Mouse (Mus musculus) layer of hippocampus, postnatal 14 days (tissue): Measurements from ENCODE around the gene Ubqln1. TPM values are rescaled to one million over a fixed set of nuclear protein-coding genes. Genes with fewer than 3 reads are reported as not detected.

Experiments
- DNase-seq, 2 experiments: peaks; one replicate each; pipeline ENCODE4 v3.0.0; 2021 to 2022; ENCODE audit warnings: low spot score in 2 of 2, mixed read lengths in 1 of 2
- total RNA-seq, 2 experiments: library from RNA; stranded (reverse); gene quantifications; 2 replicates each; pipeline ENCODE4 v1.2.3; 2021

The Ubqln1 gene
- total RNA-seq, 2 experiments from 2014 or later, result 135 TPM

DNA sequence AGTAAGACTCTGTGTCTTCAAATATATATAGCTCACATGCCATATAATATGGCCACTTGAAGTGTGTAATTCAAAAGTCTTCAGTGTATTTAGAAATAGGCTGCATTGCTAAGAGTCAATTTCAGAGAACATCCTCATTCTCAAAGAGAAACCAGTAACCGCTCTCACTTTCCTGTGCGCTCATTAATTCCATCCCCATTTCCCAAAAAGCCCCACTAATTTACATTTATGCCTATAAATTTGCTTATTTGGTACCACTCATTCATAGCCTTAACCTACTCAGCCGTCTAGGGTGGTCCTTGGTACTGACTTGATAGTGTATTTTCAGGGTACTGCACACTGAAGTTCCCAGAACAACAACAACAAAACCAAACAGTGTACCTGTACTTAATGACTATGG is 13.5 kb downstream of the Ubqln1 start:
- no peak for DNase-seq

DNA sequence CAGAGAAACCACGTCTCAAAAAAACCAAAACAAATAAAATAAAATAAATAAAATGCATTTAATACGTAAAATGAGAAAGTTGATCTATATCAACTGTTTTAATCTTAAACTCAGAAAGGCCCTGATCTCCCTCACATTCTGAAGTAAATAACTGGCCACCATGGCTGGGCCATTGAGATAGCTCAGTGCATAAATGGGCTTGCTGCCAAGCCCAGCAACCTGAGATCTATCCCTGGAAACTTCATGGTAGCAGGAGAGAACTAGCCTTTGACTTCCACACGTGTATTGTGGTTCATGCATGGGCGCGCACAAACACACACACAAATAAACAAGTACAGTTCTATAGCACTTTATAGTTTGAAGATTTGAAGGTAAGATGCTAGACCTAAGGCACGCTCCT is 14.1 kb downstream of the Ubqln1 start:
- no peak for DNase-seq

DNA sequence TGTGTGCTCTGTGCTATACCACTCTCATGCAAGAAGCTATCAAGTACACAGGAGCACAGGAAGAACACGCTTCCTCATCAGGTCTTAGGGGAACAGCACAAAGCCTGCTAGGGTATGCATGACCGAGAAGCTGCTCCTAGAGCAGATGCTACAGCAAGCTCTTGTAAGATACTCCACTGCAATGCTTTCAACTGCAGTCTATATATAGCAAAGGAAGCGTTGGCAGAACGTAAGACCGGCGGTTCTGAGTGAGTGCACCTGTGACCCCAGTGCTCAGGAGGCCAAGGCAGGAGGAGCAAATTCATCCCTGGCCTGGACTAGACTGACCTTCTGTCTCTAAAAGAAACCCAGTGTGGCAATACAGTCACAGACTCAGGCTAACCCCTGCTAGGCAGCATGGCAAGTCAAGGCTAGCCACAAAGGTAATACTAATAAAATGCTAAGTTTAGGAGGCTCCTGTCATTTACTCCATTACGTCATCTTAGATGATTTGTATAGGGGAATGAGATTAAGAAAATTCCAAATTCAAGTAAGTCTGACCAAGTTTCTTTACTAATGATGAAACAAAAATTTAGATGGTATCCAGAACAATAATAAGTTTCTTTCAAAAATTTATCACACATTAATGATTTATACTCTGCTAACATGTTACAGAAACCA is 17.3 kb downstream of the Ubqln1 start:
- DNase-seq, result no peak

DNA sequence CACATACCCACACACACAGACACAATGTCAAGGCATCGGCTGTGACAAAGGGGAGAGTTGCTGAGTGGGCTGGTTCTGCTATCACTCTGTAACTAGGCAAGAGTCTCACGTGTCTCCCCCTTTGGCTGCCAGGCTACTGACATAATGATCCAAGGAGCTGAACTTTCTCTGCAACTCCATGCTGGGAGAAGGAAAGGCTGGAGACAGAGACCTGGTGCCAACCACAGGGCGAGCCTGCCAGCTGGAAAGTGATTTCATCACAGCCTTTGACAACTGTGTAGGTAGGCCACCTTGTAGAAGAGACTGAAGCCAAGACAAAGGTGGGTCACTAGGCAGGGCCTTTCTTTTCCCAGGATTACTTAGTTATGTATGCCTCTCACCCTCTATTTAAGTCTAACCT is 18.2 kb downstream of the Ubqln1 start:
- no peak for DNase-seq

DNA sequence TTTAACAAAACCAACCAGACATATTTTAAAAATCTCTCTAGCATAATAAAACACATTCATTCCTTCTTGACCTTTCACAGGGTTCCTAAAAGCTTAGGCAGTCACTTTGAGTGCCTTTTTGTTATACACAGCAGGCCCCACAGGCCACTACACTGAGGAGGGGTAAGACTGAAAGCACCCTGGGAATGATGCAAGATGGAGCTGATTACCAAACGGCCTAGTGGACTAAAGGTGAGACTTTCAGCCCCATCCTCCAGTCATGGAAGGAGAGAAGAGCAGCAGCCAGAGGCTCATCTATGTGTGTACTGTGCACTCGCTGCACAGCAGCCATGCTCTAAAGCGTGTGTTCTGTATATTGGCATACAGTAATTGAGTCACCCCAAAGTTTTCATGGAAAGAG is 20.5 kb downstream of the Ubqln1 start:
- DNase-seq, result no peak

DNA sequence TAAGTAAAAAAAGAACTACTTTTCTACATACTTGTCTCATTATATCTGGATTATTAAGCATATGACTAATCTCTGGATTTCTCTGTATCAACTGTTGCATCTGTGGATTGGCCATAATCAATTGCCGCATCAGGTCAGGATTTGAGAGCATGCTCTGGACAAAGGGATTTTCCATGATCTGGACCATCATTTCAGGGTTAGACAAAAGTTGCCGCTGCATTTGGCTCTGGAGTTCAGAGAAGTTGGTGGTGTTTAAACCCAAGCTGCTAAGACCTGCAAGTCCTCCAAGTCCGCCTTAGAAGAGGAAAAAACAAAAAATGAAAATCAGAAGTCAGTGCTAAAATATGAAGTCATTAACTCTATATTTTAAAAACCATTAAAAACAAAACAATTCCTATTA is 22.2 kb downstream of the Ubqln1 start:
- DNase-seq, result no peak

DNA sequence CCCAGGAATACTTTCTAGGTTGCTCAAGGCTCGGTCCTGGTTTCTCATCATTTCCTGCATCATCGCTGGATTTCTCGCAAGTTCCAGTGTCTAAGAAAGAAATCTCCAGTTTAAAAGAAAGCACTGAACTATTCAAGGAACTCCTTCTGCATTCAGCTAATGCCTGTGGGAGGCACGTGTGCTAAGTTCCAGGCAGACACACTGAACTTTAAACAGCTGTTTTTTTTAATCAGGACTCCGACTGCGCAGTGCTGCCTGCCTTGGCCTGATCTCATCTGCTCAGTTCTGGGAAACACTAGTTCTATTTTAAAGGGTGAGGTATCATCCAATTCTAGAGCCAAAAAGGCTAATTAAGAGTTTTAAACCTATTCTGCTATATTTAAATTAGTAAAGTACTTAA is 23.3 kb downstream of the Ubqln1 start:
- DNase-seq, result no peak

DNA sequence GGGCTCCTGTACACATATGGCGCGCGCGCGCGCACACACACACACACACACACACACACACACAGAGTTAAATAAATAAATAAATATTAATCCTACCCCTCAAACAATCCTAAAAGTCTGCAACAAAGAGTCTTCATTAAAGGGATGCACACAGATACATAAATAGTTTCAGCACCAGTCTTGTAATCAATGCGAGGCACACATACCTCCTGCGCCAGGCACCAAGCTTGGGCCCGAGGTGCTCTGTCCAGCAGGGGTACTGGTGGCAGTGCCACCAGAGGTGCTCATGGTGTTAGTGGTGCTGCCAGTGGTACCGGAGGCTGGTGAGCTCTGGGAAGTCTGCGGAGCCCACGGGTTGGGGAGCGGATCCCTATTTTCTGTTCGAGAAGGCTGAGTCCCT is 23.9 kb downstream of the Ubqln1 start:
- no peak for DNase-seq

DNA sequence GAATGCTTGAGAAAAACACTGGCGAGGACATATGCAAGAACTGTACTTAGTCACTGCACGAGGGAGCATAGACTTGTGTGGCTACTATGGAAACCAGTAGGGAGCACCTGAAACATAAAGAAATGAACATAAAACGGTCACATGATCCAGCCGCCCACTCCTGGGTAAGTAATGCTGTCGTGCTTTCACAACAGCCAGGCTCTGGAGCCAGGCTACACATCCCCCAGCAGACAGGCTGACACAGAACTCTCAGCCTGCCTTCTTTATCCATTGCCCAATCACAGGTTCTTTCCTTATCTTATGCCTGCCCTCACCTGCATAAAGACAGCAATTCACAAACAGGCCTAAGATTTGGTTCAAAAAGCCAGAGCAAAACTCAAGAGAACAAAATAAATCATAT is 26.0 kb downstream of the Ubqln1 start:
- DNase-seq, result no peak

DNA sequence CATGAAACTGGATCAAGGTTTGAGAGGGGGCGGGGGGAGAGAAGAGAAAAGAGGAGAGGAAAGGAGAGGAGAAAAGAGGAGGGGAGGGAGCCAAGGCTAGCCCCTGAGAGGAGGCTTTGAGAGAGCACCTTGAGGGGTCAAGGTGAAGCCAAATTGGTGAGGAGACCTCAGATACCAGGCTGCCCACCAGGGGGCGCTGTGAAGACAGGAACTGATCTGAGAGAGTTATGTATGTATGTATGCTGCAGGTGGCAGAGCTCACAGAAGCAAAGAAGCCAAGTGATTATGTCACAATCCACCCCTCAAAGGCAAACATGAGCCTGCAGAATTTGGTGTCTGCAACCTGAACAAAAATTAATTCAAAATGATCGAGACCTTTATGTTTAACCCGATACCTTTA is 27.0 kb downstream of the Ubqln1 start:
- DNase-seq, result peak; percentile 57 to 75

DNA sequence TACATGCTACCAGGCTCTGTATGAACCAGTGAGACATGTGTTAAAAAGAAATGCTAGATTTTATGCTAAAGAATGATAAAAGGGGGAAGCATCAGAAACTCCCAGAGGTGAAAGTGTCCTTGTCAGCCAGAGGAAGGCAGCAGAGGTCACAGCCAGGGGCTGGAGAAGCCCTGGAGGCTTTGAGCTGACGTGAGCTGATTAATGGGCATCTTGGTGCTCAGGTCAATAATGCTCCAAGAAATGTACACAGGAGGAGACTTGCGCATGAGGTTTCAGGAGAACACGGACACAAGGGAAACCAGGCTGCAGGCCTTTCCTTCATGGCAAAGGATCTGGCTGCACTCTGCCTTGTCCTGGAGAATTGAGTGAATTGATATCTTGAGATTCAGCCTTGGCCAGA is 27.7 kb downstream of the Ubqln1 start:
- DNase-seq, result no peak

DNA sequence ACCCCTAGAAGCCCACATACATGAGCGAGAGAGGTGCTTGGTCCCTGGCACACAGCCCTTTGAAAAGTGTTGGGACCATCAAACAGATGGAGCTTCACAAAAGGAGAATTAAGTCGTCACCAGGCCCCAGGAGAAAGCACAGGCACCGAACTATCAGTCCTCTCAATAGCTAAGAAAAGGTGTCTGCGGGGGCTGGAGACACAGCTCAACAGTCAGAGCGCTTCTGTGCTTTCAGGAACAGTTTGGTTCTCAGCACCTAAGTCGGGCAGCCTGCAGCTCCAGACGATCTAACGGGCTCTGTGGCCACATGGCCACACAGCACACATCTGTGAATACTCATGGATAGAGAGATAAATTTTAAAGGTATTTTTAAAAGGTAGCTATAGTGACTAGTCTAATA is 29.2 kb downstream of the Ubqln1 start:
- no peak for DNase-seq

DNA sequence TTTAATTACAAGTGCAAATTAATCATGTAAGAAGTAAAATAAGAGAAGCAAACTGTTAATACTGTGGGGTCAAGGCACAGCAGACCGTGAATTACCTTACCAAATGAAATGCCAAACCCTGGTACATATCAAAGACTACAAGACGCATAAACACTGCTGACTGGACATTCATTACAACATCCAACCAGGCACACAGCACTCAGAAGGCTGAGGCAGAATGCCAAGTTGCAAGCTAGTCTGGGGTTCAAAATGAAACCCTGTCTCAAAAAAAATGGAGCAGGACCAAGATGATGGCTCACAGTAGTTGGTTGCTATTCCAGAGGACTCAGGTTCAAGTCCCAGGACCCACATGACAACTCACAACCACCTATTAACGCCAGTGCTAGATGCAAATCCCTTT is 31.3 kb downstream of the Ubqln1 start:
- DNase-seq, result no peak

DNA sequence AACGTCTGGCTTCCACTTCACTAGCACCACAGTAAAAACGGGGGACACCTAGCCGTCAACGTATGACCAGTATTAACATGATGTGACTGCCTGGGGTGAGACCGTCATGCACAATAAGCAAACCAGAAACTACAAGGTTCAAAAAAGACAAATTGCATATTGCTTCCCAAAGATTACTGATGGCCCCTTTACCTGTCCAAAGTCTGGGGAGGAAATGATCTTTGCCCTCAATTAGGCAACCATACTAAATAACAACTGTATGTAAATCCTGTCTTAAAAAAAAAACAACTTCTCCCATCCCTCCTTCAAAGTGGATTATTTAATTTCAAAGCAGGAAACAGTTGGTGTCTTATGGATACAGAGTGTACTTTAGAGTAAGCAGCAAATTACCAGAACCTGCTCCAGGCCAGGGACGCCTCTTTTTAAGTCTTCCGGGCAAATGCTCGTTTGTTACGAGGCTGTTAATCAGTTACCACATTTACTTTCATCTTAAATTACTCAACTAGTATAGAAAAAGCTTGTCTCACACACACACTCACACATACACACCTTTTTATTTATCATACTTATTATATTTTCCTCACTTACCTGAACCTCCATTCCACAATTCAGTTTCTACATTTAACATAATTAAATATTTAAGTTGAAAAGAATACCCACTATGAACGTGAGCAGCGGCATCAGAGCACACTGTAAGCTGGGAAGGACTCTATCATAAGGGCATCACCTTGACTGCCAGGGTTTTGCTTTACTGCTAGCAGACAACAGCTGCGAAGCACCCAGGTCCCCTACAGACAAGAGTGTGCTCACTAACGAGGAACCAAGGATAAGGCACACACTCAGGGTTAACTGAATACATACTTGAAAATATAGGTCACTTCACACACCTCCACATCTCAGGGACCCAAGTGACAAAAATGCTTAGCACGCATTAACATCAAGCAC is 33.6 kb downstream of the Ubqln1 start:
- DNase-seq, result no peak

DNA sequence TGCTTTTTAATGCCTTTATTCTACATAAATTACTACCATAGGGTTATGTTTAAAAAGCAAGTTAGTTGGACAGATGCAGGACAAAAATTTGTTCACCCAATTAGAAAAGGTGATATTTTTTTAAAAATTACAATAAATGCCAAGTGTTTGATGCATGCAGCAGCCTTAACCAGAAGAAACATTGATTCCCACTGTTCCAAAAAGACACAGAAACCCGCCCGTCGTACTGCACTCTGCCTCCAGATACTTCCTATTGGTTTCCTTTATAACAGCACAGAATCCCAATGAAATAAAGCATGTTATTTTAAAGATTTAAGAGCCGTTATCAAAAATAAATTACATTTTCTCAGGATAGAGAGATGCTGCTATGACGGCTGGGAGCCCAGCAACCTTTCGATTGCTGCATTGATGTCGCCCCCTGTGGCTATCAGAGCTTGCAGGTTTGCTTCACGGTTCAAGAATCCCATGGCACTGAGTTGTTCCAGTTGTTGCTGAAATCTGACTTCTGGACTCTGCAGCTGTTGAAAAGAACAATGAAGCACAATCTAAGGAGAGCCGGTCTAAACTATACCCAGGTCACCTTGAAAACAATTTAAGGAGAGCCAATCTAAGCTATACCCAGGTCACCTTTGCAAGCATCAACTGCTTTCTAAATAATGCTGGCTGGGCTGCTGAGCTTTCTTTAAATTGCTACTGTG is 37.8 kb downstream of the Ubqln1 start:
- DNase-seq, result peak; percentile 100

DNA sequence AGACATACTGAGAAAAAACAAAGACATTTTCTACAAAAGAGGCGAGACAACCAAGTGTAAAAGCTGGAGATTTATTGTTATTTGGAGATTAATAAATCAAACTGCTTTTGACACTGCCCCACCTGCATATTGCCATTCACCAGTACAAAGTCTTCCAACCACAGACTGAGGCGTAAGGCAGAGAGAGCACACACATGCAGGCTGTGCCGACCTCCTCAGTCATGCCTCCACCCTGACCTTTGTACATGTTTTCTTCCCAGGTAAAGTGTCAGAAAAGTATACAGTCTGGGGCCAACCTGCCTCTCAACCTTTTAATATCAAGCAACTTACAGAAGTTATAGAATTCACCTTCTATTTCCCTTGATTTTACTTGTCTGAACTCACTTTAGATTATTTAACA is 39.3 kb downstream of the Ubqln1 start:
- DNase-seq, result no peak

DNA sequence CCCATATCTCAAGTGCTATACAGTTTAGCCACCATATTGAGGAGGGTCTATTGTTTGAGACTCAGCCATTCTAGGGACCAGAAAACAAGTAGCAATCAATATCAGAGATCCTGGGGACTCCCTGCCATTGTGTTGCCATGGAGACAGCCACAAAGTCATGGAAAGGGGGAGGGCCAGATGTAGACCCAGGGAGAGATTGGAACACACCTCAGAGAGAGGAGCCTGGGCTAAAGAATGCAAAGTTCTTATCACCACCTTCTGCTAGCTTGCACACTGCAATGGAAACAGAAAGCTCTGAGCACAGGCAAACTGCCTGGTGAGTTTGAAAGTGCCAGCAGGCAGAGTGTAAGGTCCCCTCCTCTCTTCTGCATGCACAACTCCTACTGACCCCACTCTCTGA is 47.3 kb downstream of the Ubqln1 start:
- DNase-seq, result no peak

DNA sequence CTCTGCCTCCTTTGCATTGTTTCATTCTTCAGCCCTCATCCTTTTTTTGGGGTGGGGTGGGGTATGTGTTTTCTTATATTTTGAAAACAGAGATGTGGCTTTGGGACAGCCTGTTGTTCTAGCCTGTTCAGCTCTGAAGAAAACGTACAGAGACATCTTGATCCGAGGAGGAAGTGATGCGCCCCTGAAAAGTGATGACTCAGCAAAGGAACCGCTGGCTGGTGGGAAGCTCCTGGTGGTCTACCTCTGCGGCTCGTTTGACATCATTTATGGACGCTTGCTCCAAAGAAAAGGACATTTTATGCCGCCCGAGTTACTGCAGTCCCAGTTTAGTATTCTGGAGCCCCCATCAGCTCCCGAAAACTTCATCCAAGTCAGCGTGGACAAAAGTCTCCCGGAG is 52.1 kb downstream of the Ubqln1 start:
- no peak for DNase-seq

DNA sequence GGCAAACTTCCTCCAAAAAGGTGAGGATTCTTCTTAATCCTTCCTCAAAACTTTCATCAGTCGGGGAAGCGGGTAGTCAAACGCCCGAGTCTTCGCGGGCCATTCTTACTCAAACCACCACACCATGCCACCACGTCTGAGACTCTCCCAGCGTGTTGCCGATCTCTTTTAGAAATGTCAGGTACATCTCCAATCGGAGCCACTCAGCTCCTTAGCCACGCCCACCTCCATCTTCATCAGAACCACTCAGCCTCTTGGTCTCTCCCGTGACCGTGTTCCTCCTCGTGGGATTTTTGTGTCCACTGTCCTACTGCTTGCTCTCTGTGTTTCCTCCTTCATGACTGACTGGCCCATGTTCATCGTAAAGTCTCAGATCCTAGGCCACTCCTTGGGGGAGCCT is 54.7 kb downstream of the Ubqln1 start:
- DNase-seq, result no peak

DNA sequence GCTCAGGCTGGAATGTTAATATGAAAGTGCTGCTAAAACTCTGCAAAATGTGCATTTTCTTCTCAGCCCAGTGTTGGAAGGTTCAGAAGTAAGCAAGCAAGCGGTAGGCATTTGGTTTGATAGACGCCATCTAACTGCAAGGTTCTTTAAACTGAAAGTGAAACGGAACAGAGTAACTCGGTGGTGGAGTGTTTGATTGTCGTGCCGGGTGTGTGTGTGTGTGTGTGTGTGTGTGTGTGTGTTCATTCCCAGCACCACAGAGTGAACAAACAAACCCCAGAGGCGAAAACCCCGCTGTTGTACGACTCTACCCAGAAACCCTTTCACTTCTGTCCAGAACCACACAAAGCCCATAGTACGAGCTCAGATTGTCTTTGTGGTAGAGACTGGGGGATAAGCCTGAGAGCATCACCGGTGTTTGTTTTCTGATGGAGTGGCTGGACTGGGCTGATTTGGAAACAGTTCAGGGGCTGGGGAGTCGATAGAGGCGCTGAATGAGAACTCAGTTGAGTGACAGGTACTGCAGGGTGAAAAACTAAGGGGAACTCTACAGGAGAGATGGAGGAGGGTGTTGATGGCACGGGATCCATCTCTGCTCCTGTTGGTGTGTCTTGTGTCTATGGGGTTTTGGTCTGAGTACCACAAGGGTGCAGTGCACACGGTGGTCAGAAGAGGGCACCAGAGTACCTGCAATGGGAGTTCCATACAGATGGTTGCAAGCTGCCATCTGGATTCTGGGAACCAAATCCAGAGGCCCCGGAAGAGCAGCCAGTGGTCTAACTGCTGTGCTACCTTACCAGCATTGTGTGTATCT is 57.1 kb downstream of the Ubqln1 start:
- DNase-seq, result peak; percentile 89 to 93

DNA sequence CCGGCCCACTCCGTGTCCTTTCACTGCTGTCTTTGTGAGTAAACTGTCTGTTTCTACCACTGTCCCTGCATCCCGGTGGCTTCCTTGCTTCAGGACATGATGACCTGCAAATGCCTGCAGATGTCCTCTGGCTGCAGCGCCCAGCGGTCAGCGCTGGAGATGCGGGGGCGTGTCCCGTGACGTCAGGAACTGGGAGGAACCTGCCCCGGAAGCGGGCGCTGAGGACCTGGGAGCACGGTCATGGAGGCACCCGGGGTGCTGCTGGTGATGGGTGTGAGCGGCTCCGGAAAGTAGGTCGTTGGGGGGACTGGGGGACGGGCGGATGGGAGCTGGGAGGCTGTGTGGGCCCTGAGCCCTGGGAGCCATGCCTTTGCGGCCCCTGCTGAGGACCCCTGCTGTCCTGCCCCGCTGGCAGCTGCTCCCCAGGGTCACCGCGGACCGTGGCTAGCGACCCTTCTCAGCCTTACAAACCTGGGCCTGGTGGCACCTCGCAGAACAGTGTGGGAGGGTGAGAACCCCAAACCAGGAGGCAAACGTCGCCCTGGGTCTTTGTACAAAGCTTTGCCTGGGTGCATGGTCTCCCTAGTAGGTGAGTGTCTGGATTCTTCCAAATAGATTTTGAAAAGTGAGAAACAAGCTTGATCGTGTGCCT is 57.9 kb downstream of the Ubqln1 start, which contains the start of gene Idnk:
TSS of gene Idnk (plus strand) at position 203 of the 652 bp plus-strand sequence.
- DNase-seq, result peak; percentile 72 to 79
